Mouse (Mus musculus): ENCODE measurements around the gene Zfp704. TPM values are rescaled to one million over a fixed set of nuclear protein-coding genes. Genes with fewer than 3 reads are reported as not detected.

The Zfp704 gene
- total RNA-seq, 2 experiments from 2014 or later, result 14.6 to 15.4 TPM

GRCm38 (mm10) chr3:9519491-9519890 is 90.4 kb downstream of the Zfp704 start:
- DNase-seq, result no peak

DNA sequence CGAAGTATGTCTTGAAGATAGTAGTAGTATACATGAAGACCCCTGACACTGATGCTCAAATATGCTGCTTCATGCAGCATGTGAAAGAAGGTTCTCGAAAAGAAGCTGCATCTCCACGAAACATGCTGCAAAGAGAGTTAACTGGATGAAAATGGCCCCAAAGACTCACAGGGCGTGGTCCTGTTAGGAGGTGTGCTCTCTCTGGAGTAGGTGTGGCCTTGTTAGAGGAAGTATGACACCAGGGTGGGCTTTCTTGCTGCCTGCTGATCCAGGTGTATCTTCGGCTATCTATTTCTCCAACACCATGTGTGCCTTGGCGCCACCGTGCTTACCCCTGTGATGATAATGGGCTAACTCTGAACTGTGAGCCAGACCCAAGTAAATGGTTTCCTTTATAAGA is 90.9 kb downstream of the Zfp704 start:
- no peak for DNase-seq

GRCm38 (mm10) chr3:9516119-9516855 is 93.6 kb downstream of the Zfp704 start:
- DNase-seq, result no peak

- no peak for DNase-seq
These were observed 94.4 kb downstream of the Zfp704 start for GRCm38 (mm10) chr3:9515527-9515926.

GRCm38 (mm10) chr3:9513703-9514110 is 96.2 kb downstream of the Zfp704 start:
- DNase-seq, result no peak

GRCm38 (mm10) chr3:9512199-9512598 is 97.7 kb downstream of the Zfp704 start:
- no peak for DNase-seq

DNA sequence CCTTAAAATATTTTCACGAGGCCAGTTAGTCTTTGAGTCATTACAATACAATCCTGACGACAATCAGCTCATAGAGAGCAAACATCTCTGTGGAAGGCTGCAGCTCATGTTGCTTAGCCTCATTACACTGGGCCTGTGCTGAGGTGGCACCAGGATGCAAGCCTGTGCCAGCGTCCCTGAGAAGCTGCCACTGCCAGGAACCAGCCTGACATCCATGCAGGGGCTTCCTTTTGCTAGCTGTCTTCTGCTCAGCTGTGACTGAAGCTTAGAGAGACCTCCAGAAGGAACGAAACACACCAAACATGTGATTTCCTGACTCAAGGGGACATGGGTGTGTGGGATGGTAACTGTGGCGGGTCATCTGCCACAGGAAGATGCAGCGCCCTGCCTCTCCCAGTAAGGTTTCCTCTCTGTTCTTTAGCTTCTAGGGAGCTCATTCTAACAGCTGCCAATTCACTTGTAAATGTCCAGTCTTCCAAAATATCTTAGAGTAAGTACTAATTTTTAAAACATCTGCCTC is 104.1 kb downstream of the Zfp704 start:
- DNase-seq, result no peak

DNA sequence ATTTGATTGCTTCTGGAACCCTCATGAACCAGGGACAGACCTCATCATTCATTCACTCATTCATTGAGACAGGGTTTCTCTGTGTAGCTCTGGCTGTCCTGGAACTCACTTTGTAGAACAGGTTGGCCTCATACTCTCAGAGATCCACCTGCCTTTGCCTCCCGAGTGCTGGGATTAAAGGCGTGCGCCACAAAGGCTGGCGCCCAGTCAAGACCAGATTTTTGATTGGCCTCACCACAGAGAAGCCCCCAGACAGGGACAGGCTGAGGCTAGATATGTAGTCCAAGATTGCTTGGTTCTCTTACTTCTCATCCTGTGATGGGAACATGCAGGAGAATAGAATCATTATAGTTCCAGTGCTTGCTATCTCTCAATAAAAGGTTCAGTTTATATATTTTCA is 105.5 kb downstream of the Zfp704 start:
- DNase-seq, result no peak

DNA sequence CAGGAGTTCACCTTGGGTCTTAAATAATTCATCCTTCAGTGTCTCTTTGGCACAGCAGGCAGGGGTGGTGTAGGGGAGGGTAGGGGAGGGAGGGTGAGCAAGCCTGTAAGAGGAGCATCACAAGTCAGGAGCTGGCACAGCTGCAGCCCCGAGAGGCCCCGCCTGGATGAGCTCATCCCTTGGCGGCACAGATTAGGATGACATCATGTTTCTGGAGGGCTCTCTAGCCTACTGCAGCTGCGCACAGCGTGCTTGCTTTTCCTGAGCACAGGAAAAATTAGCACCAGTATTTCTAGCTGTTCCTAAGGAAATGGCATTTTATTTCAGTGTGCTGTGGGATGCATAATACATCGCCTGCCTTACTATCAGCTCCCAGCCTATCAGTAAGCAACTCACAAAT is 109.2 kb downstream of the Zfp704 start:
- DNase-seq, result peak; percentile 94 to 97

DNA sequence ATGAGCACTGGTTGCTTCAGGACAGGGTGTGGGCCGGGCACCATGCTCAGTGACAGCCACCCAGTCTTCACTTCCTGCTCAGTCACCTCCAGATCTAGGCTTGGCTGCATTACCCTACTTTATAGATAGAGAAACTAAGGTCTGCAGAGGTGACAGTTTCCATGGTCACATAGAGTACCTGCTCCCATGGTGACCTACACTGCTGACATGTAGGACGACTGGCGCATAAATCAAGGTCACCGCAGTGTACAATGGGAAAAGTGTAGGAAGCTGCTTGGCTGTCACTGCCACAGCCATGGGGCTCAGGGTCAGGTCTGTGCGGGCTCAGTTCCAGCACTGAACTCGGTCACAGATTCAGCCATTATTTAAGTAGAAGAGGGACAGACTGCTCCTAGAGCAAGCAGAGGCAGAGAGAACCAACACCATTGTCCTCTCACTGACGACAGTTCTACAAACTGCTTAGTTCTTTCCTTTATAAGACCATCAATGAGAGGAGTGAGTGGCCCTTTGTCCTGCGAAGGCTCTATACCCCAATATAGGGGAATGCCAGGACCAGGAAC is 109.8 kb downstream of the Zfp704 start:
- DNase-seq, result peak; percentile 43 to 66

GRCm38 (mm10) chr3:9499489-9499888 is 110.4 kb downstream of the Zfp704 start:
- DNase-seq, result peak in 1 of 2 experiments; percentile 48

GRCm38 (mm10) chr3:9497260-9497659 is 112.6 kb downstream of the Zfp704 start:
- peak in 1 of 2 experiments; percentile 45 for DNase-seq

GRCm38 (mm10) chr3:9491766-9492283 is 118.1 kb downstream of the Zfp704 start:
- DNase-seq, result no peak

DNA sequence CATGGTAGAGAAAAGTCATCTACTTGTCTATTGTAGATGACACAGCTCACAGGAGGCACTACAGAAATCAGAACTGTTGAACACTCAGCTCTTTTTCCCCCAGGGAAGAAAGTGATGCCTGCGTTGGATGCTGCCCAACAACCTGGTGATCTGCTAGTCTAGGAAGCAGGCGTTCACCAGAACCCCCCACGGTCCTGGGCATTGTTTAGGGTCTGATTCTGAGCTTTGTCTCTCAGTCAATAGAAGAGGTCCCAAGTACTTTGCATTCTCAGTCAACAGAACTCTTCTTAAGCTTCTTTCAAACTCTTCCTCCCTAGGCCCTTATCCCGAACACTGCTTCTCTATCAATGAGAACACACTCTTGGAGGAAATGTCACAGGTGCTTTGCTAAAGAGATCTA is 122.2 kb downstream of the Zfp704 start:
- DNase-seq, result no peak

DNA sequence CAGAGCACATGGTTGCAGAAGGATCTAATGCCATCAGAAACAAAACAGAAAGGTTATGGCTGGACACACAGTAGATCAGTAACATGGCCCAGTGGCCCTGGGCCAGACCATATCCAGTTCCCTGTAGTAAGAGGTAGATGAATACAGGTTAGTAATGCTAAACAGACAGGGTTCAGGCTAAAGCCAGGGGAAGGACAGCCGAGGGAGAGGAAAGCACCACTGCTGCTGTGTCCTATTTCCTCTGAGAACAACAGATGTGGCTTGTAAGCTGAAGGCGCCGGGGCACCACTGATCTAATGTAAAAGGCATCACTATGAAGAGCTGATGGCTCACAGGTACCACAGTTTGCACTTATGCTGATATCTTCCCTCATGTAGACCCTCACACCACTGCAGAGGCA is 124.4 kb downstream of the Zfp704 start:
- DNase-seq, result no peak

DNA sequence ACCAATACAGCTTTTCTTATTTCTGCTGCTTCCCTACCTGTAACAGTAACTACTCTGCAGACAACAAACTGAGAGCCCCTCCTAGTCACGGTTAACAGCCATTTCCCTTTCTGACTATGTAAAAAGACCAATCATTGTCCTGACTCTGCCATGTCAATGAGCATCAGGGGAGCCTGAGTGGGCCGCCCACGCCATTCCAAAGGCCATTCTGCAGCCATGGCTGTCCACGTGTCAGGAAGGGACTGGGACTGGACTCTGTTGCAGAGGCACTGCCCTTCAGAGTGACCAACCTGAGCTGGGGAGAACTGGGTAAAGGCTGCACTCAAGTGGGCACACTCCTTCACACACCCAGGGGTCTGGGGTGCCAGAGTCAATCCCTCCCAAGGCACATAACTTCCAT is 127.9 kb downstream of the Zfp704 start:
- no peak for DNase-seq

- peak; percentile 68 to 72 for DNase-seq
These were observed 128.5 kb downstream of the Zfp704 start for GRCm38 (mm10) chr3:9481358-9481757.

- DNase-seq, result no peak
These were observed 128.9 kb downstream of the Zfp704 start for GRCm38 (mm10) chr3:9480936-9481335.

DNA sequence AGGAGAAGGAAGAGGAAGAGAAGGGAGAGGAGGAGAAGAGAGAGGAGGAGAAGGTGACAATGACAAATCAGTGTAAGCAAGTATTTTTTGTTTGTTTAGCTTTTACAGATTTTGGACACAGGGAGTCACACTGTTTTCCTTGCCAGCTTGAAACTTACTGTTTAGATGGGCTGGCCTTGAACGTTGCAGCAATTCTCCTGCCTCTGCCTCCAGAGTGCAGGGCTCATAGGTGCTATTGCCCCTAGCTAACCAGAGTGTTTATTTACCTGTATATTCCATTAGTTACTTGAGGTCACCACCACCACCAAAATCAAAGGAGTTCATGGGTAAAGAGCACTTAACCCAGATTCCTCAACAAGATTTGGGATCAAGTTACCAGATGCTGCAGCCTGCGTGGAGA is 132.5 kb downstream of the Zfp704 start:
- no peak for DNase-seq

DNA sequence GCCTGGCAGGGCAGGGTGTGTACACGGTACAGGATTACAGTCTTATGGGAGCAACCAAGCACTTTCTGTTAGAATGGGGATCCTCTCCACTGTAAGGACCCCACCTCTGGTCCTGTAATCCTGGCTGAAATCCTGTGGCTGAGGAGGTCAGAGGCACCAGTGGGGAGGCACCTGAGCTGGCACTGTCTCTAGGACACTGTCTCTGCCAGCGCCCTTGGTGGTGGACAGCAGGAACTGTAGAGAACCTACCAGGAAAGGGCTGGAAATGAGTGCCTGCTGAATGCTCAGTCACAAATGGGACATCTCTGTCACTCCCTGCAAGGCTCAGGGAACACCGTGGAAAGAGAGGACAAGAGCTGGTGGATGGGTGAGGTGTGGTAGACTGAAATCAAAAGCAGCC is 133.5 kb downstream of the Zfp704 start:
- no peak for DNase-seq

- DNase-seq, result no peak
These were observed 134.4 kb downstream of the Zfp704 start for GRCm38 (mm10) chr3:9475501-9475900.

DNA sequence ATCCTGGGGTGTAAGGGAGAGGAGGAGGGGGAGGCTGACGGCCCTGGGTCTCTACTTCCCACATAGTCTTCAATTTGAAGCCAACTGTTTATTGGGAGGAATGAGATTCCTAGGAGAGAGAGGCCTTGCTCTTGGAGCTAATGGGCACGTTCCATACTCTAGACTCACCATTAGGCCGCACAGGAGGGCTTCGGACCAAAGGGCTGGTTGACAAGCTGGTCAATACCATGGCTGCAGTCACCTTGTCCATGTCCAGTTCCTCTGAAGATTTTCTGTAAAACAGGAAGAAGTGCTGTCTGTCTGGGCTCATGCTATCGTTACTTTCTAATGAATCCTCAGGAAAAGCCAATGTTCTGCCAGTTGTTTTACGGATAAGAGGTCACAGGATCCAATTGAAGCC is 135.6 kb downstream of the Zfp704 start:
- DNase-seq, result no peak

DNA sequence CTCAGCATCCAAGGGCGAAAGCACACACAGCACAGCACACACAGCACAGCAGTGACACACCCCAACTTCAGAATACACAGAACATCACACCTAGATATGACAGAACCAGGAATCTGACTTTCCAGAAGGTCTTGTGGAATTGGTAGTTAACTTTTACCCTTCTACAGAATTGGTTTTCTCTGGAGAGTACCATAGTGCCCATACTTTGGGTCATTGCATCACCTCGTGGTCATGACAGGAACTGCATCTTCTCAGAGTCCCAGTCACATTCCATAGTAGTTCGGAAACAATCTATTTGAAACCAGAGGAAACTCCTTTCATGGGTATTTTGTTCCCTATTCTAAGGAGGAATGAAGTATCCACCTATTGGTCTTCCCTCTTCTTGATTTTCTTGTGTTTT is 143.6 kb downstream of the Zfp704 start:
- peak; percentile 59 to 87 for DNase-seq

GRCm38 (mm10) chr3:9465731-9466130 is 144.2 kb downstream of the Zfp704 start:
- DNase-seq, result no peak

Measured in heart, adult 18-20 months (tissue).